Mouse (Mus musculus) spleen, adult 2 months (tissue): ENCODE results near the gene Upp2.

Experiments
- CTCF ChIP-seq: fragments of 200-500 bp; IDR thresholded peaks from 2 replicates; pipeline ENCODE4 v1.5.1; 2011; ENCODE audit warnings: mild to moderate bottlenecking, inconsistent platforms; ENCODE audit not compliant: insufficient read depth, insufficient read length, insufficient replicate concordance; ENCODE audit errors: extremely low read depth
- POLR2A ChIP-seq: fragments of 200-500 bp; IDR thresholded peaks from 2 replicates; pipeline ENCODE4 v1.6.1; 2011; ENCODE audit warnings: low read depth, low read length, inconsistent platforms

- no peak for TF ChIP-seq CTCF
- TF ChIP-seq POLR2A: no peak
Measured at GRCm38 (mm10) chr2:58679968-58680367, 112.9 kb downstream of the Upp2 start.
